Mouse (Mus musculus): Measurements from ENCODE around the gene Foxj2. TPM values are rescaled to one million over a fixed set of nuclear protein-coding genes. Genes with fewer than 3 reads are reported as not detected.

Foxj2 gene
- total RNA-seq, 2 experiments from 2014 or later = 21.3 to 22.1 TPM

DNA sequence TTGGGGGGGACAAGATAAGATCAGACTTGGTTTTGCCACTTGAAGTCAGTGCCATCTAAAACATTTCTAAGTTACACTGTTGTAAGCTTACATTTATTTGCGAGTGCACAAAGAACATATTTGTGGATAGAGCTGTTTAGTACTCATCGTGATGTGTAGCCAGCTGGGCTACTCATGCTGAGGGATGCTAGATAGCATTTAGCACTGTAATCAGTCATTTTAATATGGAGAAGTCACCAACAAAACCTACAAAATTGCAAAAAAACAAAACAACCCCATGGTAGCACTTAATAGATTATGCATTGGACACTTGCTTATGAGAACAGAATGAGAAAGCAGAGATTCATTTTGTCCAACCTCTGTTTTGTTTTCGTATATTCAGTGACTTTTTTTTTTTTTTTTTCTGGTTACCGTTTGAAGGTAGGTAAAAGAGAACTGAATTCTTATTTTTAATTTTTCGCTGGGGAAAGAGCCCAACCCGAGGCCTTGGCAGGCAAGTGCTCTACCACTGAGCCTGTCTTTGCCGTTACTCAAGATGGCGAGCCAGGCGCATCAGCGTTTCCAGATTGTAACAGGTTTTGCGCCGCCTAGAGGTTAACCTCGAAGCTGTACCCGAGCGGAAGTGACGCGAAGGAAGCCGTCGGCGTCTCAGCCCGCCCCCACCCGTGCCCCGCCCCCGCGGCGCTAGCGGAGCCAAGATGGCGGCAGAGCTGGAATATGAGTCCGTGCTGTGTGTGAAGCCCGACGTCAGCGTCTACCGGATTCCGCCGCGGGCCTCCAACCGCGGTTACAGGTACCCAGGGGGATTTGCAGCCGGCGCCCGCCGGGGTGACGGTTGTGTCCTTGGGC, 54.4 kb downstream of the Foxj2 start, which contains the start of gene Necap1:
Gene Necap1, plus strand, starts transcription at position 604 of the 849 bp plus-strand sequence.
- peak; percentile 96 to 98 for DNase-seq (ENCODE audit: low spot score in 2 of 2)

GRCm38 (mm10) chr6:122874720-122875389, 55.1 kb downstream of the Foxj2 start:
- DNase-seq (ENCODE audit: low spot score in 2 of 2) = no peak

DNA sequence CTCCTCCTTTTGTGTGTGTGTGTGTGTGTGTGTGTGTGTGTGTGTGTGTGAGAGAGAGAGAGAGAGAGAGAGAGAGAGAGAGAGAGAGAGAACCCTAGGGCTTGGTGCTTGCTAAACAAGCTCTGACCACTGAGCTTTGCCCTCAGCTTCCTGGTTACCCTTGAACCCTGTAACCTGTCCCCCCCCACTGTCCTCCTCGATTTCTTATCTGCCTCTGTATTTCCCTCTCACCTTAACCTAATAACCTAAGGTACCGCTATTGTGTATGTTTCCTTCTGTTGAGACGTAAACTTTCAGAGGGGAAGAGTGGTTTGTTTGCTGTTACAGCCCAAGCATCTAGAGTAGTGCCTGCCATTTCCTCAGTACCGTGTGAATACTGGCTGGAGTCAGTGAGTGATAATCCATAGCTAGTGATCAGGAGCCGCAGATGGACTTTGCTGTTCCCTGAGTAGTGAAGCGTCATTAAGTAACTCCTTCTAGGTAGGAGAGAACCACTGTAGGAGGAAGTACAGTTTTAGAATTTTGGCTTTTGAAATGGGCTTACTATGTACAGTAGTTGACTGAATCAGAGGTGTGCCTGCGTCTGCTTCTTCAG, 59.5 kb downstream of the Foxj2 start:
- no peak for DNase-seq (ENCODE audit: low spot score in 2 of 2)

GRCm38 (mm10) chr6:122879781-122880505, 60.2 kb downstream of the Foxj2 start:
- DNase-seq (ENCODE audit: low spot score in 2 of 2) = no peak

- DNase-seq (ENCODE audit: low spot score in 2 of 2) = no peak
Measured at GRCm38 (mm10) chr6:122881287-122881686, 61.6 kb downstream of the Foxj2 start.

DNA sequence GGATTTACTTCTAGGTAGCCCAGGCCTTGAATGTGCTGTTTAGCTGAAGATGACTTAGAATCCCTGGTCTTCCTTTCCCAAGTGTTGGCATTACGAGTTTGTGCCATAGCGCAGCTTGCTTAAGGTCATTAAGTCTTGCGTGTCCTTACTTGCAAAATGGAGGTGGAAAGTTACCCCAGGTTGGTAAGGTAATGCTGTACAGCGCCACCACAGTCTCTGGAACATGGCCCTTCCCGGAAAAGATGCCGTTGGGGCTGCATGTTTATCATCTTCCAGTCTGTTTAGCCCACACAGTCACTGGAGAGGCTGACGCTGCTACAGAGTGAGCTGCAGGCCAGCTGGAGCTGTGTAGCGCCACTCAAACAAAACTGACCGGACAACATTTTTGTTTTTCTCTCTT, 63.9 kb downstream of the Foxj2 start:
- no peak for DNase-seq (ENCODE audit: low spot score in 2 of 2)

- no peak for DNase-seq (ENCODE audit: low spot score in 2 of 2)
Measured at GRCm38 (mm10) chr6:122889599-122889998, 69.9 kb downstream of the Foxj2 start.

DNA sequence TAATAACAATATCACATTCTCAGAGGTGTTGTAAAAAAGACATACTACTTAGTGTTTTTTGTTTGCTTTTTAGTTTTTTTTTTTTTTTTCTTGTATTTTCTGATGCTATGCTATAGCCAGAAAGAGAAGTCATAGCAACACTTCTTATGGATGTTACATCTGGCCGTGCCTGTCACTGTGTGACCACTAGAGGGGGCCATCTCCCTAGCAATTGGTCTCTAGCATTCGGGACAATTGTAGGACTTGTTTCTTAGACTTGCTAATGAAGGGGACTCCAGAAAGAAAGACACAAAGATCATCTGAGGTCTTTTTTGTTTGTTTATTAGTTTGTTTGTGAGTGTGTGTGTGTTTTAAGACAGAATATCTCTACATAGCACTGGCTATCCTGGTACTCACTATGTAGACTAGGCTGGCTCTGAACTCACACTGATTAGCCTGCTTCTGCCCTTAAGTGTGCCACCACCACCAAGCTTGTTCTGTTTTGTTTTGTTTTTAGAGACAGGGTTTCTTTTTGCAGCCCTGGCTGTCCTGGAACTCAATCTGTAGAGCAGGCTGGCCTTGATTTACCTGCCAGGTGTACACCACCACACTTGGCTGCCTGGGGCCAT, 72.8 kb downstream of the Foxj2 start:
- DNase-seq (ENCODE audit: low spot score in 2 of 2) = peak in 1 of 2 experiments; percentile 58

Small RNA genes within 50 kb of the gene (microRNA-seq; reads per million reads assigned to microRNA genes)
- gene Mir7231 = not detected

Other genes starting within 250 kb of the Foxj2 start
- 10 to 100 TPM; 10.1 to 13.1 TPM for gene Apobec1, start 217.5 kb upstream of the Foxj2 start, total RNA-seq (2021)
- gene Gdf3, start 209.8 kb upstream of the Foxj2 start, total RNA-seq (2021) = not detected
- not detected for gene Dppa3, start 193.5 kb upstream of the Foxj2 start, total RNA-seq (2021)
- gene Nanog, start 112.4 kb upstream of the Foxj2 start, total RNA-seq (2021) = not detected
- 10 to 100 TPM; 17.4 to 17.8 TPM for gene Slc2a3, start 18.3 kb upstream of the Foxj2 start, total RNA-seq (2021)
- 1 to 10 TPM; 2.6 to 3.2 TPM for gene C3ar1, start 36.2 kb downstream of the Foxj2 start, total RNA-seq (2021)
- gene Necap1, start 54.6 kb downstream of the Foxj2 start, total RNA-seq (2021) = 10 to 100 TPM; 46.4 to 51.4 TPM
- gene Clec4a1, start 101.9 kb downstream of the Foxj2 start, total RNA-seq (2021) = 1 to 10 TPM; 4.2 to 5.2 TPM
- gene Clec4a3, start 132.6 kb downstream of the Foxj2 start, total RNA-seq (2021) = 1 to 10 TPM; 4.2 to 4.3 TPM
- not detected for gene Clec4a4, start 170.5 kb downstream of the Foxj2 start, total RNA-seq (2021)
- gene Clec4b1, start 230.0 kb downstream of the Foxj2 start, total RNA-seq (2021) = not detected